Mouse (Mus musculus) layer of hippocampus, postnatal 36 days (tissue): ENCODE data around the gene Hmgcr. TPM values are rescaled to one million over a fixed set of nuclear protein-coding genes. Genes with fewer than 3 reads are reported as not detected.

Source experiments
- DNase-seq, 2 experiments: peaks; one replicate each; pipeline ENCODE4 v3.0.0; 2022
- total RNA-seq, 2 experiments: library from RNA; stranded (reverse); gene quantifications; 2 replicates each; pipeline ENCODE4 v1.2.3; 2021

Hmgcr gene
- total RNA-seq, result 100 to 1,000 TPM; 105 to 120 TPM

GRCm38 (mm10) chr13:96670406-96671077 is at the start of gene Hmgcr:
Gene Hmgcr, minus strand, starts transcription at chr13:96670936.
- DNase-seq, result peak; percentile 99

GRCm38 (mm10) chr13:96720003-96720402 is 49.3 kb upstream of the Hmgcr start:
- no peak for DNase-seq

DNA sequence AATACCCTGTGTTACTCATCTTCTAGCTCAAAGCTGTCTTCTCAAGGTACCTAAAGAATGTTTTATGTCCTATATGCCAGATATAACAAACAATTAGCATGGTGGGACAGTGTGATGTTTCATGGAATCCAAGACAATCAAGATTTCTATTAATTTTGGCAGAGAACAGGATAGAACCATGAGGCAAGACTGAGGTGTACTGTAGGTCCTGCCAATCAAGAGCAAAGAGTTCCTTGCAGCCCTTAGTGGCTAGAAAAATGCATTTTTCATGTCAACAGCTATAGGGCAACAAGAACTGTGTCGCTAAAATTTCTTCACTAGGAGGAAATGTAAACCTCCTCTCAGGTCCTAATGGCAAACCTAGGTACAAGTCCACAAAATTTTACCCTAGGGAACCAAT is 47.1 kb upstream of the Hmgcr start:
- no peak for DNase-seq

GRCm38 (mm10) chr13:96716311-96716710 is 45.6 kb upstream of the Hmgcr start:
- DNase-seq, result no peak

- no peak for DNase-seq
These were observed 38.8 kb upstream of the Hmgcr start for GRCm38 (mm10) chr13:96709269-96710233.

- DNase-seq, result no peak
These were observed 32.0 kb upstream of the Hmgcr start for GRCm38 (mm10) chr13:96702567-96703278.

DNA sequence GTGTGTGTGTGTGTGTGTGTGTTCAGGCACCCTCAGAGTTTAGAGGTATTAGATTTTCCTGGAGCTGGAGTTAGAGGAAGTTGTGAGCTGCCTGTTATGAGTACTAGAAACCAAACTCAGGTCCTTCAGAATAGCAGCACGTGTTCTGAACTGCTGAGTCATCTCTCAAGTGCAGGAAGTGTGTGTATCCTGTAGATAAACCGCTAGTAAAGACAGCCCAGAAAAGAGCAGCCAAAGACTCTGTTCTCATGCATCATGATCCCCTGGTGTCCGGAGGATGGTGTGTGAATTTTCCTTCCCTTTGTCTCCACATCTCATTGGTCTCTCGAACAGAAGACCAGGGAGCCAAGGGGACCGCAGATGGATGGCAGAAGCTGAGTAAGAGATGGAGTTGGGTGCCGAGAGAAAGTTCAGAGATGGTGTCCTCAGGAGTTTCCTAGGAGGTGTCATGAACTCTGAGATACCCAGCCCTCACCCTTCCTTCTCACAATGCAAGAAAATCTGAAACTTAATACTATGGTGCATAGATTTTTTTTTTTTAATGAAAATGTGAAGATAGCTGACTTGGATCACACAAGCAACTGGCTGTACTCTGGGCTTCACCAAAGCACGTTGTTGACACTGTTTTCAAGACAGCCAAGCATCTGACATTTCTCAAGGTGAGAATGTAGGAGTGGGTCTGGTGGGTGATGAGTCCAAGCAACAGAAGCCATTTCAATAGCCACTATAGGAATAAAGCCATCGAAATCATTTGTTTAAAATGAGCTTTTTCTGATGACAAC is 27.3 kb upstream of the Hmgcr start:
- DNase-seq, result no peak

DNA sequence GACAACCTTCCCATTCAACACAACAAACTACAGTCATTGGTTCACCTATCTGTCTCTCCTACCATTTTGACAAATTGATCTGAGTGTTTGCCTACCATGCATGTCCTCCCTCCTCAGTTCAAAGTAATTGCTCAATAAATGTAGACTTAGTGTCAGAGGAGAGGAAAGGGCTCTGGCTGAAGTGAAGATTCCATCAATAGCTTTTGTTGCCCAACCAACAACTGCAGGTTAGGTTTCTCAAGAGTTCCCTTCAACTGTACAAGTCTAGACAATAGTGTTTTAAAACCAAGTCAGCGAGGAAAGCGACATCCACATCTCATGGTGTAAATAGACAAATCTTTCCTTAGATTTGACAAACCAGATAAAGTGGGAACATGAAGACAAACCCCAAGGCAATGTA is 24.7 kb upstream of the Hmgcr start:
- no peak for DNase-seq

DNA sequence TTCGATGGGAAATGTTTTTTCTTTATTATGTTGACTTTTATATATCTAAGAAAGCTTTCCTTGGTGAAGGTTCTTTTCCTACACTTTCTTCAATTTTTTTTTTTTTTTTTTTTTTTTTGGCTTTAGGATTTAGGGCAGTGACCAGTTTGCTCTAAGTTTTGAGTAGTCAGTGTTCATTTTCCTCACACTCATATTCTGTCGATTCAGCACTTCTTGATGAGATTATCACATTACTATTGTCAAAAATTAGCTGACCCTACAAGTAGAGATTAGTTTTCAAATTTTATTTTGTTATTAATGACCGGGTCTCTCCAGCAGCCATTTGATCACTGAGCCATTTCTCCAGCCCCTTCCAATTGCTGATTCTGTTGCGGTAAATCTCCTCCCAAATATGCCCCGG is 19.2 kb upstream of the Hmgcr start:
- no peak for DNase-seq

- no peak for DNase-seq
These were observed 16.5 kb upstream of the Hmgcr start for GRCm38 (mm10) chr13:96687261-96687660.

GRCm38 (mm10) chr13:96684779-96685178 is 14.0 kb upstream of the Hmgcr start:
- DNase-seq, result no peak

DNA sequence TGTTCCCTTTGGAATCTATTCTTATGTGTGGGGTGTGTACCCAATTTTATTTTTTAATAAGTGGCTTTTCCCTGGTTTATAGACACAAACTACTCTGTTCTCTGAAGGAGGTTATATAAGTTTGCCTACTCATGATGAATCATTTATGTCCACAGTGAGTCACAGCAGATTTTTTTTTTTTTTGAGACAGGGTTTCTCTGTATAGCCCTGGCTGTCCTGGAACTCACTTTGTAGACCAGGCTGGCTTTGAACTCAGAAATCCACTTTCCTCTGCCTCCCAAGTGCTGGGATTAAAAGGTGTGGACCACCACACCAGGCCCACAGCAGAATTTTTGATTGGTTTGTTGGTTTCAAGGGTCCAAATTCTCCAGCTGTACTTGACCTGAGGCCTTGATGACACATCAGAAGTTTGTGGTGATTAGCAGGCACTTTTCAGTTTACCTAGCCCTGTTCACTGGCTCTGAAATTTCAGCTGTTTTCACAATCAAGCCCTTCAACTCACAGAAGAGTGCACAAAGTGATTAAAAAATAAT is 10.4 kb upstream of the Hmgcr start:
- no peak for DNase-seq

- DNase-seq, result peak; percentile 15 to 44
These were observed 9.7 kb upstream of the Hmgcr start for GRCm38 (mm10) chr13:96680163-96681087.

GRCm38 (mm10) chr13:96678616-96679015 is 7.9 kb upstream of the Hmgcr start:
- no peak for DNase-seq

DNA sequence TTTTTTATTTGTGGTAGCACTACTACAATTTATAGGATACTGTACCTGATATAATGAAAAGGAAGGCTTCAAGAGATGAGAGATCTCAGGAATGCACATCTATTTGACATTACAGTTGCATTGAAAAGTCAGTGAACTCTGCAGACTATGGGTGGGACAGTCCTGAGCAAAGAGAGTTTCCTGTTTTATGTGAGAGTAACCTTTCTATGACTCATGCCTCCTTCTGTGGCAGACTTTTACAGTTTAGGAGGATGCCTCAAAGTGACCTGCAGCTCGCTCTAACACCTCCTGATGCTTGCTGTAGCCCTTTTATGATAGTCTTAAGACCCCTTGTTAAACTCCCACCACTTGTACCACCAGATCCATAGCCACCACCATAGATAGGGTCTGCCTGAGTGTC is 6.3 kb upstream of the Hmgcr start:
- DNase-seq, result no peak

GRCm38 (mm10) chr13:96675756-96676155 is 5.0 kb upstream of the Hmgcr start:
- no peak for DNase-seq

- no peak for DNase-seq
These were observed 3.1 kb upstream of the Hmgcr start for GRCm38 (mm10) chr13:96673817-96674216.

- no peak for DNase-seq
These were observed 1.5 kb upstream of the Hmgcr start for GRCm38 (mm10) chr13:96672276-96672675.

DNA sequence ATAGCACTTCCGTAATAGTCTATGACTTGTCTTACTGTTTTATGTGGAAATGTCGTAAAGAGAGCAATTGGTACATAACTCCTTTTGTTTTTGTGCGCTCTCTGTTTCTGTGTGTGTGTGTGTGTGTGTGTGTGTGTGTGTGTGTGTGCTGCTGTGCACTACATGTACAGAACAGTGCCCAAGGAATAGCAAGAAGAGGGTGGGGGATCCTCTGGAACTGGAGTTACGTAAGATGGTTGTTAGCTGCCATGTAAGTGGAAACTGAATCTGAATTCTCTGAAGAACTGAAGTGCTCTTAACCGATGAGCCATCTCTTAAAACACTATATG is 1.1 kb upstream of the Hmgcr start:
- no peak for DNase-seq

- DNase-seq, result no peak
These were observed 556 bp upstream of the Hmgcr start for GRCm38 (mm10) chr13:96671078-96671905.
